Mouse (Mus musculus): ENCODE results near the gene 5730522E02Rik. TPM values are rescaled to one million over a fixed set of nuclear protein-coding genes. Genes with fewer than 3 reads are reported as not detected.

The 5730522E02Rik gene
- total RNA-seq, 1 experiment from 2014 or later, result not detected

GRCm38 (mm10) chr11:26130911-26131310 is 79.7 kb downstream of the 5730522E02Rik start:
- no peak for ATAC-seq (replicated peaks; ENCODE audit: low read depth, poor library complexity, severe bottlenecking)

DNA sequence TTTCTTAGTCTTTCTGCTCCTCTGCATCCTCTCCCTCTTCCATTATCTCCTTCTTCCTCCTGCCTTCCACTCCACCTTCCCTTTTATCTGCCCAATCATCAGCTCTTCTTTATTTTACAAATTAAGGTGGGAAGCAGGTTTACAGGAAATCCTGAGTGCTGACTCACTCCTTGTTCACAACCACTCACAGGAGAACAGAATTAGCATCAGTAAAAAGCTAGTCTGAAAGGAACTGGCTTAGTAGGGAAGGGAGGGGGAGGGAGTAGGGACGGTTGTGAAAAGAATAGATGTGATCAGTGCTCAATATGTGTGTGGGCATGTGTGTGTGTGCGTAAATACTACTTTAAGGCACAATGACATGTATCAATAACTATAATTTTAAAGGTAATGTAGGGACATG is 81.5 kb downstream of the 5730522E02Rik start:
- ATAC-seq (replicated peaks; ENCODE audit: low read depth, poor library complexity, severe bottlenecking), result no peak

DNA sequence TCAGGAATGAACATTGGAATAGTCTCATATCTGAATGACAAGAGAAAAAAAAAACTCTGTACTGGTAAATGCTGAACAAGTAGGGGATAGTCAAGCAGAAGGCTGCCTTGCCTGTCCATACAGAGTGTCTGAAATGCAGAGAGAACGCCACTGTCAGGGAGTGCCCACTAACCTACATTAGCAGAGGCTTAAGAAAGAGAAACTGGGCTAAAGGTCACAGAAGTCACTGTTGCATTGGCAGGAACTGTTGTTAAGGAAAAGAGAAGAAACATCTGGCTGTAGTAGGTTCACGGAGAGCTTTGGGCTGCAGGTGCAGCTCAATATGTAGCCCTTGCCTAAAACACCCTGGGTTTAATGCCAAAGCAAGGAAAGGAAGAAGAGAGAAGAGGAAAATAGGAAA is 82.2 kb downstream of the 5730522E02Rik start:
- 0 out of 2 replicates have a peak, but pooled peaks have one; percentile 15 for ATAC-seq (replicated peaks; ENCODE audit: low read depth, poor library complexity, severe bottlenecking)

DNA sequence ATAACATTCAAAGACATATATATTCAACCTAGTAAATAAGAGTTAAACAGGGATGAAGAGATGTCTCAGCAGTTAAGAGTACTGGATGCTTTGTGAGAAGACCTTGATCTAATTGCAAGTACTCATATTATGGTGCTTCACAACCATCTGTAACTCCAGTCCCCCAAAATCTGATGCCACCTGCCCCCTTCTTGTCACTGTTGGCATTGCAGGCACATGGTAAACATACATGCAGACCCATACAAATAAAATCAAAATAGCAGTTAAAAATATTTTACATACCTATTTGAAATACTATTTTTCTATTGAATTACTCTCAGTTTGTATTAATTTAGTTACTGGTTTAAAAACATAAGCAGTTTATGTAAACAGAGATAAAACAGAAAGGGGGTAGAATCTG is 84.6 kb downstream of the 5730522E02Rik start:
- ATAC-seq (replicated peaks; ENCODE audit: low read depth, poor library complexity, severe bottlenecking), result no peak

DNA sequence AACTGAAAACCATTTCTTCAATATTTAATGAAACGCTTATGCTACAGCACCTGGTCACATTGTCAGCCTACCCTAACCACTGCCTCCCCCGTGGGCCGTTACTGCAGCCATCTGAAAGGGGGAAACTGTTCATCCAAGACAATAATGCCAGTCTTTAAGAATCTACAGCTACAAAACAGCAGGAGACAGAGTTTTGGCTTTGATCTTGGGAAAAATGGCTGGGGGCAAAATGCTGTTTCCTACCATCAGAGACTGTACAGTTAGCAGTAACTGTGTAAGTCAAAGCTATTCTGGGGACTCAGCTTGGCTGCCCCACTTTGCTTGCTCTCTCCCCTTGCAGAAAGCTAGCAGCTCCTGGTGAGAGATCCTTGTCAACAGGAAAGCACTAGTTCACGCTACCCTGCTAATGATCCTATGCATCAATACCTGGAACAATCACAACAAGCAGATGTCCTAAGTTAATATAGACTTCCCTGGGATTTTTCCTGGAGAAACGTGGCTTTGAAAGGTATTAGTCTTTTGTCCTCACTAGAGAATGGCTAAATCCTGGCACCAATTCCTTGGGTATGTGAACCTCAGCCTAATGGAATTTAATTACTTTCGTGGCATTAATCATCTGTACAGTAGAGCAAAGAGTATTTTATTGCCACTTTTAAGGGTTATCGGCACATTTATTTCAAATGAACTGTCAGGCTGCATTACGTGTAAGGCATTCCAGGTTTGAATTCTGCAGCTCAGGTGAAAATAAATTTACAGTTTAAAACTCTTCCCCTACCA is 89.6 kb downstream of the 5730522E02Rik start:
- ATAC-seq (replicated peaks; ENCODE audit: low read depth, poor library complexity, severe bottlenecking), result no peak

DNA sequence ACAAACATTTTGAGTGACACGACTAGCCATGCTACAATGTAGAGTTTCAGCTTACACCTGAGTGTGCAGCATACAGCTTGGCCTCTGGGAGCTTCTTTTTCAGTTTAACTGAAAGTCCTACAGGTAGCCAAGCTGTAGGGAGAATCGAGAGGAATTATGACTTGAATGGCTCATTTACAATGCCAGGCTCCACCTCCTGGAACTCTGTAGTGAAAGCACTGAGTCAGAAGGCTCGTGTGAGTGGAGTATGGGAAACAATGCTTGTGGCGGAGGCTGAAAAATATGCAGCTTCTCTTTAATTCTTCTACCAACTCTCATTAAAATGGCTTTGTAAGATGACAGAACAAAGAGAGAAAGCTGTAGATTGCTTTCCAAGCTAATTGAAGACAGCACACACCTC is 92.9 kb downstream of the 5730522E02Rik start:
- no peak for ATAC-seq (replicated peaks; ENCODE audit: low read depth, poor library complexity, severe bottlenecking)

DNA sequence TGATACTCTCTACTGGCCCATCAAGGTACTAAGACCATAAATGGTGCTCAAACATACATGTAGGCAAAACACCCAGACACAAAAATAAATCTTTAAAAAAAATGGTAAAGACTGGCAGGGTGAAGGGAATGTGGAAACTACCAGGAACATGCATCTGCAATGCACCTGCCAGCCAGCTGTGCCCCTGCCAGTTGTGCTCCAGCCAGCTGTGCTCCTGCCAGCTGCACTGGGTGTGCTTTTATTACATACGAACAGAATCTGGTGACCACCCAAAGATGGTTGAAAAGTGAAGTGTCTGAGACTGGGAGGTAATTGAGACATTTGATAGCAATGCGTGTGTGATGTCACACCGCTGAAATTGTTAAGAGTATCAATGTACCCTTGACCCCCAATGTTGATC is 98.4 kb downstream of the 5730522E02Rik start:
- ATAC-seq (replicated peaks; ENCODE audit: low read depth, poor library complexity, severe bottlenecking), result no peak

GRCm38 (mm10) chr11:26108647-26109046 is 101.9 kb downstream of the 5730522E02Rik start:
- no peak for ATAC-seq (replicated peaks; ENCODE audit: low read depth, poor library complexity, severe bottlenecking)

GRCm38 (mm10) chr11:26104680-26105079 is 105.9 kb downstream of the 5730522E02Rik start:
- no peak for ATAC-seq (replicated peaks; ENCODE audit: low read depth, poor library complexity, severe bottlenecking)

GRCm38 (mm10) chr11:26103698-26104097 is 106.9 kb downstream of the 5730522E02Rik start:
- no peak for ATAC-seq (replicated peaks; ENCODE audit: low read depth, poor library complexity, severe bottlenecking)

GRCm38 (mm10) chr11:26102878-26103277 is 107.7 kb downstream of the 5730522E02Rik start:
- no peak for ATAC-seq (replicated peaks; ENCODE audit: low read depth, poor library complexity, severe bottlenecking)

DNA sequence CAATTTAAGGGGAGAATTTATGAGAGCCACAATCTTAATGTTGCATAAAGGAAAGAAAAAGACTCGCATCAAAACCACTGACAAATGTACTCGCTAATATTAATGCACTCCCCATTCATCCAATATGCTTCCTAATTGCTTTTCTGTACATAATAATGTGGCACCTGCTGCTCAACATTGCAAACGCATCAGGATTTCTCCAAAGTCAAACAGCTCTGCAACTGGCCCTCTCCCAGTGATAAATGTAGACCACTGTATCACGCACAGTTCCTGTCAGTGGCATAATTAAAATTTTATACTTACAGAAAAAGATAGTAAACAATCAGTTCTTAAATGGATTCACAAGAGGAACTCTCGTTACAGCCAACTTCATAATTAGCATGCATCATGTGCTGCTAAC is 110.5 kb downstream of the 5730522E02Rik start:
- ATAC-seq (replicated peaks; ENCODE audit: low read depth, poor library complexity, severe bottlenecking), result no peak

- ATAC-seq (replicated peaks; ENCODE audit: low read depth, poor library complexity, severe bottlenecking), result no peak
Measured at GRCm38 (mm10) chr11:26098933-26099332, 111.6 kb downstream of the 5730522E02Rik start.

DNA sequence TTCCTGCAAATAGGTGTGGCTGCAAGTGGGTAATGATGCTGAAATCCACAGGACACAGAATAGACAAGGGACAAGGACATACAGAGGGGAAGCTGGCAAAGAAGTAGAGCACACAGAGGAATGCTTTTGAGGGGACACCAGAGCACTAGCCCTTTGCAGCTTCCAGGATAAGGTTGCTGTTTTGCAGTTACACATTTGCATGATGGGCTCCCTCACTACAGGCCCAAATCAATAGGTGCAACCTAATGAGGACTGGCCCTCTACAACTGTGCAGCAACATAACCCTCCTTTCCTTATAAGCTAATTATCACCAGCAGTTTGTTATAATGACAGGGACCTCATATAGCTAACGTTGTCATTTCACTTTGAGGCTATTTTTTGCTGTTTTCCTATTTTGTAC is 114.5 kb downstream of the 5730522E02Rik start:
- ATAC-seq (replicated peaks; ENCODE audit: low read depth, poor library complexity, severe bottlenecking), result no peak

- ATAC-seq (replicated peaks; ENCODE audit: low read depth, poor library complexity, severe bottlenecking), result no peak
Measured at GRCm38 (mm10) chr11:26088993-26089392, 121.6 kb downstream of the 5730522E02Rik start.

DNA sequence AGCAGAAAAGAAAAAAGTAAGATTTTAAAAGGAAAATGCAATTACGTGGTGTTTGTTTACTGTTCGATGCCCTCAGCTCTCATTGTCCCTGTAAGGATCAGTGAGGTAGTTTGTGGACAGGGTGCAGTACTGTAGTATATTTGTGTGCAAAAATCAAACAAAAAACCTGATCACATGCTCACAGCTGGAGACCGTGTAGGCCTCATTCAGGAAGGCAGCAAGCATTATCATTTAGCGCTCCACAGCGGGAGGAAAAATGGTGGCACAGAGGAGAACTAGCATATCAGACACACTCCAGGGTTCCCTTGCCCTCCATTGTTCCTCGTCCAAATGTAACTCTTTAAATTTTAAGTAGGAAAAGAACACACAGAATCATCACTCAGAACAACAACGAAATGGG is 123.9 kb downstream of the 5730522E02Rik start:
- no peak for ATAC-seq (replicated peaks; ENCODE audit: low read depth, poor library complexity, severe bottlenecking)

GRCm38 (mm10) chr11:26085380-26086035 is 125.1 kb downstream of the 5730522E02Rik start:
- ATAC-seq (replicated peaks; ENCODE audit: low read depth, poor library complexity, severe bottlenecking), result no peak

DNA sequence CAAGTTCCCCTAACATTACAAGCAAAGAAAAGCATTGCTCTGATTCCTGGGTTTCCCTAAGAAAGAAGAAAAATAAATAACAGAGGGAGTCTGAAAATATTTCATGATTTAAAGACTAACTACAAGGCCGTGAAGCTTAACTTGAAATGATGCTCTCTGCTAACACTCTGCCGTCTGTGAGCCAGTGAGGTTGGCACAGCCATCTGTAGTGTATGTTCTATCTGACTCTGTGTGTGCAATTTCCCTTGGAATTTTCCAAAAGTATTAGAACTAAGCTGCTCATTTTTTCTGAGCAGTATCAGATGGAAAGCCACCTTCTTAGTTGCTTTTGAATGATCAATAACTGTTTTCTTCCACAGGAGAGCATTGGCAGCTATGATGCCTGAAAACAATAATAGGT is 134.2 kb downstream of the 5730522E02Rik start:
- ATAC-seq (replicated peaks; ENCODE audit: low read depth, poor library complexity, severe bottlenecking), result no peak

GRCm38 (mm10) chr11:26075536-26075935 is 135.0 kb downstream of the 5730522E02Rik start:
- ATAC-seq (replicated peaks; ENCODE audit: low read depth, poor library complexity, severe bottlenecking), result no peak

DNA sequence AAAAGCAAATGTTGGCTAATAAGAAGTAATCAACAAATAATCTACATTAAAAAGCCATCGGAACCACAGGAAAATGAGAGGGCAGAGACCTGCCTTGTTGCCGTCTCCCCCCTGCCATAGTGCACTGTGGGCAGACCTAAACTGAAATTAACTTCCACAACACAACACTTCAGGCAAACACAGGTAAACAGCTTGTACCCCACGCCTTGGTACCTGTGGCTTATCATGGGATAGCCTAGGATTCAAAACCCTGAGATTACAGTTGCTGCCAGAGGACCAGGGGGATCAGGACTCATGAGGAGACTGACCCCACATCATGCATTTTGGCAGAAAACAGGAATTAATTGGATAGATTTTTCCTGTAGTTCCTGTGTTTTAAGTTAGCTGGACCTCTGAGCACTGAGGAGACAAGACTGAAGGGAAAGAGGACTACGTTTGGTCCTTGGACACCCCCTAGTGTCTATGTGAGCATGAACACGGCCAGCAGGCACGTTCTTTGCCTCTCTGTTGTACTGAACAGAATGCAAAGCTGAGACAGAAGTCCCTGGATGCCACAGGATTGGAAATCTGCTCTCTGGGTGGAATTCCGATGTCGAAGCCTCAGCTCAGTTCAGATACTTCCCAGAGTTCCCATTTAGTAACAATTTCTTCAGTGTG is 136.8 kb downstream of the 5730522E02Rik start:
- ATAC-seq (replicated peaks; ENCODE audit: low read depth, poor library complexity, severe bottlenecking), result peak; percentile 81

- ATAC-seq (replicated peaks; ENCODE audit: low read depth, poor library complexity, severe bottlenecking), result no peak
Measured at GRCm38 (mm10) chr11:26072101-26072500, 138.5 kb downstream of the 5730522E02Rik start.
